19 mouse cellular contexts compared by ENCODE assay signal in the genomic region with DNA sequence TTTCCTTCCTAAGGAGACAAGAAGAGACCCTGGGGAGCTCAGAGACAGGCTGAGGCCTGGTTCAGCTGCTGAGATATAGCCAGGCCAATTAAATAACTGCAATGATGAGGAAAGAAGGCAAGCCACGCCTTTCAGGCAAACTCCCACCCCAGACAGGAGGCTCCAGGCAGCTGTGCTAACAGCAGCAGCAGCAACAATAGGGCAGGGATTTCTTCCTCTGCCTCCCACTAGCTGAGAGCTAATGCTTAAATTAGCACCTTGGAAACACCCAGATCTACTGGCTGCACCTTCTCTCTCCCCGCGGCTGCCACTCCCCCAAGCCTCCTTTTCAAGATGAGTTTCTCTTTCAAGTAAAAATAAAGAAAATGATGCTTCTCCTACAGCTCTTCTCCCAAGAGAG. TPM values are rescaled to one million over a fixed set of nuclear protein-coding genes. Genes with fewer than 3 reads are reported as not detected.
DNase-seq lines count a peak whose midpoint lies in the region; ATAC-seq and TF ChIP-seq lines count a peak whose summit lies in the region.
"Had no signal": no experiment of that assay in that cellular context is flagged by ENCODE, and none has a peak within 500 bp of the region (broad histone marks: within the 10 kb centered on the region; RNA-seq: fewer than 3 reads in every experiment).

No protein-coding gene starts in this region.

- H3K4me2 ChIP-seq in neural tube, embryonic 12.5 days (replicated peaks): peak overlapping the region; percentile 20; the same call in 1 of the 2 replicates
- H3K4me2 ChIP-seq in hindbrain, postnatal 0 days (ENCODE audit: low read depth, low read length): peak overlapping the region; percentile 25
- H3K4me2 ChIP-seq: embryonic facial prominence, embryonic 13.5 days; limb, embryonic 12.5 days had no signal

- peaks cover 22% of the 10 kb centered on the region for H3K4me1 ChIP-seq in neural tube, embryonic 12.5 days
- H3K4me1 ChIP-seq in hindbrain, postnatal 0 days (ENCODE audit: insufficient read depth, low read length): peaks cover 23% of the 10 kb centered on the region

- H3K9me3 ChIP-seq in neural tube, embryonic 12.5 days: no peaks in the 10 kb centered on the region
- H3K9me3 ChIP-seq in hindbrain, postnatal 0 days (ENCODE audit: low read length): no peaks in the 10 kb centered on the region
- H3K9me3 ChIP-seq: embryonic facial prominence, embryonic 13.5 days; limb, embryonic 12.5 days had no signal

- H3K36me3 ChIP-seq in neural tube, embryonic 12.5 days: peaks cover 7% of the 10 kb centered on the region; the same call in 1 of the 2 replicates
- H3K36me3 ChIP-seq in hindbrain, postnatal 0 days (ENCODE audit: insufficient read depth, low read length): no peaks in the 10 kb centered on the region
- H3K36me3 ChIP-seq: embryonic facial prominence, embryonic 13.5 days; limb, embryonic 12.5 days had no signal

- ATAC-seq in neural tube, embryonic 12.5 days (ENCODE audit: low FRiP score, low read depth): no peak
- no peak for ATAC-seq in hindbrain, postnatal 0 days
- no peak for ATAC-seq in CD4-positive, CD25-positive, alpha-beta regulatory T cell, adult 4 months

- H3K27ac ChIP-seq in gastrocnemius, adult 2 months: peak overlapping the region; percentile 36
- no peak overlapping the region for H3K27ac ChIP-seq in neural tube, embryonic 12.5 days
- H3K27ac ChIP-seq in hindbrain, postnatal 0 days: no peak overlapping the region
- H3K27ac ChIP-seq: embryonic facial prominence, embryonic 13.5 days; limb, embryonic 12.5 days had no signal

- no peak for TF ChIP-seq CTCF in gastrocnemius, adult 2 months (IDR thresholded peaks at IDR 0.05)
- TF ChIP-seq CTCF in hindbrain, postnatal 0 days (IDR thresholded peaks at IDR 0.05; ENCODE audit: low read depth): no peak

- intact Hi-C loops in gastrocnemius, adult 2 months (cut with DNase I): no loop called here
- intact Hi-C loops in gastrocnemius, postnatal 36 days (cut with DNase I): no loop called here

- H3K4me3 ChIP-seq in gastrocnemius, adult 2 months: no peak overlapping the region
- no peak overlapping the region for H3K4me3 ChIP-seq in neural tube, embryonic 12.5 days
- no peak overlapping the region for H3K4me3 ChIP-seq in hindbrain, postnatal 0 days (ENCODE audit: low read length)
- H3K4me3 ChIP-seq: embryonic facial prominence, embryonic 13.5 days; limb, embryonic 12.5 days had no signal

- 20% methylated on average over 3 of the region's 3 CpGs for WGBS in neural tube, embryonic 12.5 days
- WGBS in hindbrain, postnatal 0 days: 14% methylated on average over 3 of the region's 3 CpGs

- DNase-seq in gastrocnemius, adult 2 months: no peak
- DNase-seq in gastrocnemius, postnatal 36 days: no peak
- no peak for DNase-seq in neural tube, embryonic 10.5 days (ENCODE audit: extremely low spot score, low spot score)
- DNase-seq in hindbrain, postnatal 0 days (ENCODE audit: low spot score): no peak
- DNase-seq in right cerebral cortex, postnatal 14 days: peak; percentile 15
- DNase-seq in kidney, postnatal 14 days: no peak
- DNase-seq: cerebellum, postnatal 25 days; gastrocnemius, postnatal 25 days; heart, postnatal 10 days; kidney, adult 8-10 months; thymus, postnatal 4 days had no signal

- H3K27me3 ChIP-seq in neural tube, embryonic 12.5 days (replicated peaks): no peaks in the 10 kb centered on the region
- H3K27me3 ChIP-seq in hindbrain, postnatal 0 days (ENCODE audit: insufficient read depth, low read length): no peaks in the 10 kb centered on the region

- no peak overlapping the region for H3K9ac ChIP-seq in neural tube, embryonic 12.5 days
- H3K9ac ChIP-seq in hindbrain, postnatal 0 days (replicated peaks; ENCODE audit: low read length): no peak overlapping the region
- H3K9ac ChIP-seq: embryonic facial prominence, embryonic 13.5 days; limb, embryonic 12.5 days had no signal

RNA-seq across cellular contexts. Expression of gene Fam219a, which starts 3.2 kb away (rescaled TPM):
- 10 to 100 TPM; 18.0 to 24.3 TPM for total RNA-seq in gastrocnemius, adult 2 months (2021)
- 10 to 100 TPM; 19.3 to 20.4 TPM for total RNA-seq in gastrocnemius, postnatal 36 days (2021)
- 17.4 and 18.3 TPM in 2 replicates for polyA plus RNA-seq in neural tube, embryonic 12.5 days (2016; fragmentation: Nextera tagmentation; extraction: Ambion mirVana)
- total RNA-seq in hindbrain, postnatal 0 days (2014; rRNA removed): 136 and 193 TPM in 2 replicates
- 17.7 and 21.2 TPM in 2 replicates for polyA plus RNA-seq in hindbrain, postnatal 0 days (2015; fragmentation: Nextera tagmentation; extraction: Ambion mirVana)
- under 1 TPM; 0.52 to 0.56 TPM for polyA plus RNA-seq in CD4-positive, CD25-positive, alpha-beta regulatory T cell, adult 4 months (2017; shearing (Covaris generic))

RNA-seq across cellular contexts. Expression of gene Dnaic1, which starts 3.5 kb away (rescaled TPM):
- under 1 TPM; 0.56 to 0.59 TPM for total RNA-seq in gastrocnemius, adult 2 months (2021)
- not detected for total RNA-seq in gastrocnemius, postnatal 36 days (2021)
- 1.8 and 1.9 TPM in 2 replicates for polyA plus RNA-seq in neural tube, embryonic 12.5 days (2016; fragmentation: Nextera tagmentation; extraction: Ambion mirVana)
- total RNA-seq in hindbrain, postnatal 0 days (2014; rRNA removed): 3.6 and 4.5 TPM in 2 replicates
- 3.0 and 4.8 TPM in 2 replicates for polyA plus RNA-seq in hindbrain, postnatal 0 days (2015; fragmentation: Nextera tagmentation; extraction: Ambion mirVana)
- polyA plus RNA-seq in CD4-positive, CD25-positive, alpha-beta regulatory T cell, adult 4 months (2017; shearing (Covaris generic)): not detected
- total RNA-seq: adrenal gland, adult 18-20 months had no signal
- polyA plus RNA-seq: C2C12 had no signal

RNA-seq across cellular contexts. Expression of gene 1110017D15Rik, which starts 49.0 kb away (rescaled TPM):
- under 1 TPM in 1 of 2 experiments, not detected in 1; 0.67 TPM for total RNA-seq in gastrocnemius, adult 2 months (2021)
- under 1 TPM in 1 of 2 experiments, not detected in 1; 0.37 TPM for total RNA-seq in gastrocnemius, postnatal 36 days (2021)
- polyA plus RNA-seq in neural tube, embryonic 12.5 days (2016; fragmentation: Nextera tagmentation; extraction: Ambion mirVana): 3.7 and 5.1 TPM in 2 replicates
- total RNA-seq in hindbrain, postnatal 0 days (2014; rRNA removed): 2.3 and 9.9 TPM in 2 replicates
- 19.9 and 21.4 TPM in 2 replicates for polyA plus RNA-seq in hindbrain, postnatal 0 days (2015; fragmentation: Nextera tagmentation; extraction: Ambion mirVana)
- polyA plus RNA-seq in CD4-positive, CD25-positive, alpha-beta regulatory T cell, adult 4 months (2017; shearing (Covaris generic)): not detected
- total RNA-seq: gastrocnemius, postnatal 25 days; megakaryocyte progenitor cell, adult 5-6 weeks had no signal
- polyA plus RNA-seq: liver, embryonic 16.5 days had no signal
